Mouse (Mus musculus) heart, adult 9 months (tissue): Measurements from ENCODE around the gene Syt3.

Source experiments
- DNase-seq, 2 experiments: peaks; one replicate each; pipeline ENCODE4 v3.0.0; 2022; ENCODE audit warnings: low spot score in 2 of 2

Syt3 gene

DNA sequence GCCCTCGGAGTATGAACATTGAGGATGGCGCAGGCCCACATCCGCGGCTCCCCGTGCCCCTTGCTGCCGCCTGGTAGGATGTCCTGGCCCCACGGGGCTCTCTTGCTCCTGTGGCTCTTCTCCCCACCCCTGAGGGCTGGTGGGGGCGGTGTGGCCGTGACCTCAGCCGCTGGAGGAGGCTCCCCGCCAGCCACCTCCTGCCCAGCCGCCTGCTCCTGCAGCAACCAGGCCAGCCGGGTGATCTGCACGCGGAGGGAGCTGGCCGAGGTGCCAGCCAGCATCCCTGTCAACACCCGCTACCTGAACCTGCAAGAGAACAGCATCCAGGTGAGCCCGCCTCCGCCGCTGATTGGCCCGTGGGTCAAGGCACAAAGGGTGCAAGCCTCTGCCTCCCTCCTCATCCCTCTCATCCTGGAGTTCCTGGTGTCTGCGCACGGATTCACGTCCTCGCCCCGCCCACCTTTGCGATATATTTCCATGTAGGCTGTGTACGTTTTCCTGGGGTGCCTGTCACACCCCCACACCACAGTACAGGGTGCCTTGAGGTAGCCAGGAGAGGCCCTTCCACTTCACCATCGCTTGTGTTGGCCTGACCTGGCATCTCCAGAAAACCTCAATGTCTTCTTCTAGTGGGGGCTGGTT lies 61.1 kb downstream of the Syt3 start:
- peak in 1 of 2 experiments; percentile 32 for DNase-seq

DNA sequence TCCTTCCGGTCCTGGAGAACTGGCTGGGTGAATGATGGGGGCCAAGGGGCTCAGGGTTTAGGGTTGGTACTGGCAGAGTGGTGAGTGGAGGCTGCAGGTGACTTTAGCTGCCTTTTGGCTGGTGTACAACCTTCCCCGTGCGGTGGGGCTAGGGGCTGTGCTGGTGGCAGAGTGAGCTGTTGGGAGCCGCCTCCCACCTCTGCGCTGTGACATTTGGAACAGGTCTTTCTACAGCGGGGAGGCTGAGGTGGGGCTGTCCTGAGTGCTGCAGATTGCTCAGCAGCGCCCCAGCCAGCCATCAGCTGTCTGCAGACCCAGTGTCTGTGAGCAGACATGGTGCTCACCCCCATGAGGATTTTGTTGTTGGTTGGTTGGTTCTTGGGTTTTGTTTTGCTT lies 61.6 kb downstream of the Syt3 start:
- DNase-seq = no peak

DNA sequence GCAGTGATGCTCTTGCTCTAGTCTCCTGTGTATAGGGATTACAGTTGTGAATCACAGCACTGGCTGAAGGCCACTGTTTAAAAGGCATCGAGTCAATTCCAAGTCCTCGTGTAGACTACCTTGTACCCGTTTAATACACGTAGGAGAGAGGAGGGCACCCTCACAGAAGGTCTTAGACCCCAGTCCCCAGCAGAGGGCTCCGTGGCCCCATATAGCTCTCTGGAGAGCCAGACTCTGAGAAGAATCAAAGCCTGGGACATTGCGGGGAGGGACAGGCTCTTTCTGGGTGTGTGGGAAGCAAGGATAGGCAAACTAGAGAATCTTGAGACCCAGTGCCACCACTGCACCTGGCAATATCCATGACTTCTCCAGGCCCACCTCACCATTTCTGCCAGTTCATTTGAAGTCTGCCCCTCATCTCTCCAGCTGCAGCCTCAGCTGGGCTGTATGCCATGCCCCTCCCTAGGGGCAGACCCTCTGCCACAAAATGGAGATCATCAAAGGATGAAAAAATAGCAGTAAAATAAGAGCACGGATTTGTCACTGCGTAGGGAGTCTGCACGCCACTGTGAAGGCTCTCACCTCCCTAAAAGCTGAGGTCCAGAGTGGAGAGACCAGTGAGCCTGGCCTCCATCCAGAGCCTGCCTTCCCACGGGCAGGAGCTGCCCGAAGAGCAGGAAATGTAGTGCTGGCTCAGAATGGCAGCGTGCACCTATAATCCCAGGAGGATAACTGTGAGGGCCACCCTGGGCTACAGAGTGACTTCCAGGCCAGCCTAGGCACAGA lies 62.4 kb downstream of the Syt3 start:
- no peak for DNase-seq
